Mouse (Mus musculus): Measurements from ENCODE around the gene Ankmy2.

GRCm38 (mm10) chr12:36136285-36136684 is 20.6 kb upstream of the Ankmy2 start:
- TF ChIP-seq GATA1 (IDR thresholded peaks at IDR 0.05; ENCODE audit: low read length), result no peak
- TF ChIP-seq TAL1 (IDR thresholded peaks at IDR 0.05; ENCODE audit: low read length), result no peak
